Mouse (Mus musculus): Measurements from ENCODE around the gene Cfap45. TPM values are rescaled to one million over a fixed set of nuclear protein-coding genes. Genes with fewer than 3 reads are reported as not detected.

The Cfap45 gene
- polyA plus RNA-seq (2014; fragmentation: Nextera tagmentation; extraction: Ambion mirVana): 0.68 and 1.3 TPM in 2 replicates

- H3K4me2 ChIP-seq (ENCODE audit: low read depth, severe bottlenecking): peak within 1 kb of the TSS; percentile 56
- DNase-seq (ENCODE audit: low spot score) (peak; percentile 94), ATAC-seq (ENCODE audit: insufficient number of reproducible peaks, low FRiP score, low TSS enrichment, low read depth) (peak; percentile 90)
- peak within 1 kb of the TSS; percentile 27; the same call in 1 of the 2 replicates for H3K9ac ChIP-seq (ENCODE audit: low read length)
- H3K4me3 ChIP-seq (ENCODE audit: low read depth, low read length): peak within 1 kb of the TSS; percentile 23; the same call in 1 of the 2 replicates
- H3K36me3 ChIP-seq (ENCODE audit: control insufficient read depth, insufficient read depth, low read length): no peaks in the 10 kb centered on the region
- H3K27ac ChIP-seq (replicated peaks; ENCODE audit: low read depth, low read length): no peak within 1 kb of the TSS
- H3K27me3 ChIP-seq (ENCODE audit: control insufficient read depth, insufficient read depth, low read length): no peaks in the 10 kb centered on the region
- H3K4me1 ChIP-seq (ENCODE audit: control insufficient read depth, insufficient read depth, low read length): 0 out of 2 replicates have a peak, but pooled peaks cover 2% of the 10 kb centered on the region
- WGBS: 3% methylated on average over 28 of the region's 28 CpGs
- H3K9me3 ChIP-seq (ENCODE audit: control insufficient read depth, low read length): no peaks in the 10 kb centered on the region
Measured at GRCm38 (mm10) chr1:172520576-172521440, at the start of gene Cfap45. Gene Cfap45, plus strand, starts transcription at chr1:172520801.

- no peaks in the 10 kb centered on the region for H3K9me3 ChIP-seq (ENCODE audit: control insufficient read depth, low read length)
- ATAC-seq (ENCODE audit: insufficient number of reproducible peaks, low FRiP score, low TSS enrichment, low read depth): no peak
- no peaks in the 10 kb centered on the region for H3K4me1 ChIP-seq (ENCODE audit: control insufficient read depth, insufficient read depth, low read length)
Measured at GRCm38 (mm10) chr1:172472909-172473308, 47.7 kb upstream of the Cfap45 start.

GRCm38 (mm10) chr1:172474196-172474595 is 46.4 kb upstream of the Cfap45 start:
- Histone ChIP-seq H3K27me3 (ENCODE audit: control insufficient read depth, insufficient read depth, low read length) (no peaks in the 10 kb centered on the region), H3K4me2 (ENCODE audit: low read depth, severe bottlenecking) (no peak overlapping the region), H3K36me3 (ENCODE audit: control insufficient read depth, insufficient read depth, low read length) (no peaks in the 10 kb centered on the region), H3K9ac (ENCODE audit: low read length) (no peak overlapping the region), H3K9me3 (ENCODE audit: control insufficient read depth, low read length) (no peaks in the 10 kb centered on the region), H3K27ac (replicated peaks; ENCODE audit: low read depth, low read length) (no peak overlapping the region), H3K4me3 (ENCODE audit: low read depth, low read length) (no peak overlapping the region), H3K4me1 (ENCODE audit: control insufficient read depth, insufficient read depth, low read length) (no peaks in the 10 kb centered on the region)
- ATAC-seq (ENCODE audit: insufficient number of reproducible peaks, low FRiP score, low TSS enrichment, low read depth) (no peak), DNase-seq (ENCODE audit: low spot score) (no peak)
- WGBS: 89% methylated on average over 3 of the region's 3 CpGs

More at GRCm38 (mm10) chr1:172472909-172473308, 47.7 kb upstream of the Cfap45 start:
- Histone ChIP-seq H3K27ac (replicated peaks; ENCODE audit: low read depth, low read length) (no peak overlapping the region), H3K4me2 (ENCODE audit: low read depth, severe bottlenecking) (no peak overlapping the region), H3K9ac (ENCODE audit: low read length) (no peak overlapping the region), H3K4me3 (ENCODE audit: low read depth, low read length) (no peak overlapping the region), H3K27me3 (ENCODE audit: control insufficient read depth, insufficient read depth, low read length) (no peaks in the 10 kb centered on the region), H3K36me3 (ENCODE audit: control insufficient read depth, insufficient read depth, low read length) (no peaks in the 10 kb centered on the region)
- no peak for DNase-seq (ENCODE audit: low spot score)

GRCm38 (mm10) chr1:172475054-172475741 is 45.4 kb upstream of the Cfap45 start, which contains the start of gene Slamf9:
Gene Slamf9, plus strand, starts transcription at chr1:172475358.
- H3K4me1 ChIP-seq (ENCODE audit: control insufficient read depth, insufficient read depth, low read length): no peaks in the 10 kb centered on the region
- no peak within 1 kb of the TSS for H3K27ac ChIP-seq (replicated peaks; ENCODE audit: low read depth, low read length)
- WGBS: 79% methylated on average over 7 of the region's 7 CpGs
- no peak within 1 kb of the TSS for H3K4me3 ChIP-seq (ENCODE audit: low read depth, low read length)
- no peak for DNase-seq (ENCODE audit: low spot score)
- no peaks in the 10 kb centered on the region for H3K9me3 ChIP-seq (ENCODE audit: control insufficient read depth, low read length)
- no peaks in the 10 kb centered on the region for H3K27me3 ChIP-seq (ENCODE audit: control insufficient read depth, insufficient read depth, low read length)
- no peak within 1 kb of the TSS for H3K4me2 ChIP-seq (ENCODE audit: low read depth, severe bottlenecking)
- ATAC-seq (ENCODE audit: insufficient number of reproducible peaks, low FRiP score, low TSS enrichment, low read depth): no peak
- no peaks in the 10 kb centered on the region for H3K36me3 ChIP-seq (ENCODE audit: control insufficient read depth, insufficient read depth, low read length)
- H3K9ac ChIP-seq (ENCODE audit: low read length): no peak within 1 kb of the TSS

GRCm38 (mm10) chr1:172478020-172478419 is 42.6 kb upstream of the Cfap45 start:
- Histone ChIP-seq H3K9ac (ENCODE audit: low read length) (no peak overlapping the region), H3K9me3 (ENCODE audit: control insufficient read depth, low read length) (no peaks in the 10 kb centered on the region), H3K27me3 (ENCODE audit: control insufficient read depth, insufficient read depth, low read length) (no peaks in the 10 kb centered on the region), H3K4me3 (ENCODE audit: low read depth, low read length) (no peak overlapping the region), H3K27ac (replicated peaks; ENCODE audit: low read depth, low read length) (no peak overlapping the region), H3K4me2 (ENCODE audit: low read depth, severe bottlenecking) (no peak overlapping the region), H3K36me3 (ENCODE audit: control insufficient read depth, insufficient read depth, low read length) (no peaks in the 10 kb centered on the region), H3K4me1 (ENCODE audit: control insufficient read depth, insufficient read depth, low read length) (peaks cover 3% of the 10 kb centered on the region)
- DNase-seq (ENCODE audit: low spot score) (no peak), ATAC-seq (ENCODE audit: insufficient number of reproducible peaks, low FRiP score, low TSS enrichment, low read depth) (no peak)
- 75% methylated on average over 5 of the region's 5 CpGs for WGBS

GRCm38 (mm10) chr1:172480376-172480775 is 40.2 kb upstream of the Cfap45 start:
- no peak overlapping the region for H3K4me2 ChIP-seq (ENCODE audit: low read depth, severe bottlenecking)
- no peak overlapping the region for H3K27ac ChIP-seq (replicated peaks; ENCODE audit: low read depth, low read length)
- ATAC-seq (ENCODE audit: insufficient number of reproducible peaks, low FRiP score, low TSS enrichment, low read depth): no peak
- no peak for DNase-seq (ENCODE audit: low spot score)
- no peak overlapping the region for H3K9ac ChIP-seq (ENCODE audit: low read length)
- no peaks in the 10 kb centered on the region for H3K9me3 ChIP-seq (ENCODE audit: control insufficient read depth, low read length)
- peaks cover 25% of the 10 kb centered on the region for H3K4me1 ChIP-seq (ENCODE audit: control insufficient read depth, insufficient read depth, low read length)
- 91% methylated on average over 4 of the region's 4 CpGs for WGBS
- H3K36me3 ChIP-seq (ENCODE audit: control insufficient read depth, insufficient read depth, low read length): no peaks in the 10 kb centered on the region
- no peak overlapping the region for H3K4me3 ChIP-seq (ENCODE audit: low read depth, low read length)
- no peaks in the 10 kb centered on the region for H3K27me3 ChIP-seq (ENCODE audit: control insufficient read depth, insufficient read depth, low read length)

GRCm38 (mm10) chr1:172481111-172481510 is 39.5 kb upstream of the Cfap45 start:
- Histone ChIP-seq H3K9me3 (ENCODE audit: control insufficient read depth, low read length) (no peaks in the 10 kb centered on the region), H3K36me3 (ENCODE audit: control insufficient read depth, insufficient read depth, low read length) (no peaks in the 10 kb centered on the region), H3K9ac (ENCODE audit: low read length) (peak overlapping the region; percentile 65; the same call in 1 of the 2 replicates), H3K4me3 (ENCODE audit: low read depth, low read length) (peak overlapping the region; percentile 68; the same call in 1 of the 2 replicates), H3K4me2 (ENCODE audit: low read depth, severe bottlenecking) (peak overlapping the region; percentile 79), H3K4me1 (ENCODE audit: control insufficient read depth, insufficient read depth, low read length) (peaks cover 32% of the 10 kb centered on the region), H3K27ac (replicated peaks; ENCODE audit: low read depth, low read length) (no peak overlapping the region), H3K27me3 (ENCODE audit: control insufficient read depth, insufficient read depth, low read length) (no peaks in the 10 kb centered on the region)
- WGBS: 18% methylated on average over 13 of the region's 13 CpGs
- DNase-seq (ENCODE audit: low spot score) (peak; percentile 36), ATAC-seq (ENCODE audit: insufficient number of reproducible peaks, low FRiP score, low TSS enrichment, low read depth) (no peak)

- peak within 1 kb of the TSS; percentile 79 for H3K4me2 ChIP-seq (ENCODE audit: low read depth, severe bottlenecking)
- WGBS: under 1% methylated on average over 38 of the region's 38 CpGs
- peaks cover 38% of the 10 kb centered on the region for H3K4me1 ChIP-seq (ENCODE audit: control insufficient read depth, insufficient read depth, low read length)
- H3K9me3 ChIP-seq (ENCODE audit: control insufficient read depth, low read length): no peaks in the 10 kb centered on the region
- H3K36me3 ChIP-seq (ENCODE audit: control insufficient read depth, insufficient read depth, low read length): no peaks in the 10 kb centered on the region
- peak within 1 kb of the TSS; percentile 68 for H3K4me3 ChIP-seq (ENCODE audit: low read depth, low read length)
- 0 out of 2 replicates have a peak within 1 kb of the TSS, but pooled peaks have one; percentile 8 for H3K27ac ChIP-seq (replicated peaks; ENCODE audit: low read depth, low read length)
- peak; percentile 98 for DNase-seq (ENCODE audit: low spot score)
- H3K9ac ChIP-seq (ENCODE audit: low read length): peak within 1 kb of the TSS; percentile 65
- ATAC-seq (ENCODE audit: insufficient number of reproducible peaks, low FRiP score, low TSS enrichment, low read depth): peak; percentile 97
- no peaks in the 10 kb centered on the region for H3K27me3 ChIP-seq (ENCODE audit: control insufficient read depth, insufficient read depth, low read length)
Measured at GRCm38 (mm10) chr1:172481540-172482280, 38.9 kb upstream of the Cfap45 start, which contains the start of gene Igsf9. Gene Igsf9, plus strand, starts transcription at chr1:172481788.

All from limb, embryonic 11.5 days (tissue).